Mouse (Mus musculus) fat pad, adult 2 months (tissue): ENCODE measurements around the gene Arhgef17.

ENCODE experiments used
- DNase-seq: peaks from one replicate; pipeline ENCODE4 v3.0.0-alpha.2; 2011; ENCODE audit warnings: low read depth, low spot score; ENCODE audit errors: extremely low read depth

Gene Arhgef17

DNA sequence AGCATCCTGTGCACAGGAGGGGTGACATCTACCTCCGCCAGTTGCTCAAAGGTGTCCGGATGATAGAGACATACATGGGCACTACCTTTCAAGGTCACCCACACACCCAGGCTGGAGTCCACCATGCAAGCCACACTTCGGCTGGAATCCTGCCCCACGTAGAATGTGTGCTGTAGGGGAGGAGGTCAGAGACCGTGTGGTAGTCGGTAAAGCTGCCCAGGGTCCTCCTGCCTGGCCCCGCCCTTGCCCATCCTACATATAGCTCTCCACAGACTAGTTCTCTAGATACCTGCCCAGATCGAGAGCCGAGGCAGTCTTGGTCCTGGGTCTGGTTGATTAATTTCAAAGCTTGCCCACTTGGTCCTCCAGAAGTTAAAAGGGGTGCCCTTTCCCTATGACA is 55.1 kb downstream of the Arhgef17 start:
- no peak for DNase-seq

DNA sequence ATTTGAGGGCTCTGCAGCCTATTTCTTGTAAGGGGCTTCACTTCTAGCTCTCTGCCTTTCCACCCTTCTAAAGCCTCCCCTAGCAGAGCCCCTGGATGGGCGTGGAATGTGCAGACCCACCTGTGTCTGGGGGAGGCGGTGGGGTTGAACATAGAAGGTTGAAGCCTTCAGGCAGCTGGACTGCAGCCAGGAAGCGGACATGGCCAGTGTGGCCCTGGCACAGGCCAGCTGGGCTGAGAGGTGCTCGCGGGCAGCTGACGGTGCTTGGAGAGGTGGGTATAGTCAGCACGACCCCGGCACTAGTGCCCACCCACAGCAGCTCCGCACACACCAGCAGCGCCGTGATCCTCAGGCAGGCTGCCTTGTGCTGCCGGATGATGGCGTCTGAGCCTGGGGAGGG is 55.6 kb downstream of the Arhgef17 start:
- DNase-seq: no peak

DNA sequence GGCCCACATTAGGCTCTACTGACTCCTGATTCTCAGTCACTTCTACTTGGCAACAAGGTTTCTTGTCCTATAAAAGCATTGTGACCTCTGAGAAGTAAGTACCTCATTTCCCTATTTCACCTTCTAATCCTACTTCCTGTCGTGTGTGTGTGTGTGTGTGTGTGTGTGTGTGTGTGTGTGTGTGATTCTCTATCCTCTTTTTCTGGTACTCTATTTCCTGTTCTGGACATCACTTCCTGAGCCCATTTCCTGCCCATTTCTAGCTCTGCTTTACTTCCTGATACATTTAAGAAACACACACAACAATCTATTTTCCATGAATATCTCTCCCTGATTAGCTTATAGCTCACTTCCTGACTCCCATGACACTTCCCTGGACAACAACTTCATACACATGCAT is 56.1 kb downstream of the Arhgef17 start:
- DNase-seq: no peak

DNA sequence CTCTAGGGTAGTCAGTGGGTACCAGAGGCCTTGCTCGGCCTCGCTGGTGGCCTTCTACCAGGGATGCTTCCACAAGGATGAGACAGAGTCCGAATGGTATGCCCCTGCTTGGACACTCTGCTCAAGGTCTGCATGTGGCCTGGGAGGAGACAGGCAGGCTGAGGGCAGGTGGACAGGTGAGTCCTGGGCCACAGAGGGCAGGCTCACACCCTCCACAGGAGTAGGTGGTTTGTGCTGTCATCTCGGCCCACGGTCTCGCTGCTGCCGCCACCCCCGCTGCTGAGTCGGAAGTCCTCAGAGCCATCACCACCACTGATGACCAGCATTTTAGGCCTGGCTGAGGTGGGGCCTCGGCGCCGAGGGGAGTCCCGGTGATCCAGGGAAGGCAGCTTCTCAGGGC is 58.7 kb downstream of the Arhgef17 start:
- DNase-seq: no peak

DNA sequence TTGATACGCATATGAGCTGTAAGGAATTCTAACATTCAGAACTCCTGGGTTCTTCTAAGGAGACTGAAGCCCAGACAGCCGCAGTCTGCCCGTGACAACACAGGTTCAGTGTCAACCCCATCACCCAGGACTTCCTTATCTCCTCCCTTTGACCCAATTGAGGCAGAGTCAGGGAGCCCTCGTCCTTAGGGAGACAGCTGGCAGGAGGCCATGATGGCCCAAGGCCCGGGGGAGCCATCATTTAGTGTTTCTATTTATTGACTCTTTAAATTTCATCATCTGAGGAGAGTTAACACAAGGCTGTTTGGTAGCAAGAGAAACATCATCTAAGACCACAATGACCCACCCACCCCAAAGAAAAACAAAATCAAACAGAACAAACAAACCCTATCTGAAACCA is 60.0 kb downstream of the Arhgef17 start:
- no peak for DNase-seq

DNA sequence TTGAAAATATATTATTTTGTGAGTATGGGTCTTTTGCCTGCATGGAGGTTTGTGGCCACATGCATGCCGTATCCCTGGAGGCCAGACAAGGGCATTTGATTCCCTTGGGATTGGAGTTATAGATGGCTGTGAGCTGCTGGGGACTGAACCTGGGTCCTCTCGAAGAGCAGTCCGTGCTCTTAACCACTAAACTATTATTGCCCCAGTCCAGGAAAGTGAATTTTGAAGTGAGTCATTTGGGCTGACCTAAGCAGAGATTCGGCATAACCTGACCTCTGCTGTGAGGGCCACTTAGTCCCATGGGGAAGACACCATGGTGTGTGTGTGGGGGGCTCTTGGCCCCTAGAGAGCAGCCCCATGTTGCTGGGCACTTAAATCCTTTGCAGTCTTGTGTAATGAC is 60.6 kb downstream of the Arhgef17 start:
- DNase-seq: no peak

DNA sequence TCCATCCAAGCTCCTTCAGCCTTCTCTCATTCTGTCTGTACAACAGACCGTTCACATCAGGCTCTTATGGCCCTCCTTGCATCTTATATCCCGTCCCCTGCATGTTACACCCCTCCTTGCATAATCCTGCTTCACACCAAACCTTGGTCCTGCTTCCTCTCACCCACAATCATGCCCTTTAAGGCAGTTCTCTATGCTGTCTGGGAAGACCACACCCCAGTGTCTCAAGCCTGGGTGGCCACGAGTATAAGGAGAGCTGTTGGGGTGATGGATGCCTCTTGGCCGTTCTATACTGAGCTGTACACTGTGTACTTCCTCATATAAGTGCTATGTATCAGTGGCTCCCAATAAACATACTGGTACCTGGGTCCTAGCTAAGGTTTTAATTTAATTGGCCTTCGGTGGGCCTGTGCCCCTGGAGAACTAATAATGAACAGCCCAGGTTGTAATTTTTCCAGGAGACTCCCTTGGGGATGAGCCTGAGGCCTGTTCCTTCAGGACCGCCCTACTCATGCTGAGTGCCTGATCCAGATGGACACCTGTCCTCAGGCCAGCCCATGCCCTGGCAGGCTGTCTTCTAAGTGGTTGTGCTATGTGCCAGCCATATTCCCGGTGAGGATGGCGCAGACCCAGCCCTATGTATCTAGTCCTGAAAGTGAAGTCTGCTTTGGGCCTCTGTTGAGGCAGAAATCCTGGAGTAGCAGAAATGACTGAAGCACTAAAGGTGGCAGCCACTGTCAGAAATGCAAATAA is 61.9 kb downstream of the Arhgef17 start:
- no peak for DNase-seq

DNA sequence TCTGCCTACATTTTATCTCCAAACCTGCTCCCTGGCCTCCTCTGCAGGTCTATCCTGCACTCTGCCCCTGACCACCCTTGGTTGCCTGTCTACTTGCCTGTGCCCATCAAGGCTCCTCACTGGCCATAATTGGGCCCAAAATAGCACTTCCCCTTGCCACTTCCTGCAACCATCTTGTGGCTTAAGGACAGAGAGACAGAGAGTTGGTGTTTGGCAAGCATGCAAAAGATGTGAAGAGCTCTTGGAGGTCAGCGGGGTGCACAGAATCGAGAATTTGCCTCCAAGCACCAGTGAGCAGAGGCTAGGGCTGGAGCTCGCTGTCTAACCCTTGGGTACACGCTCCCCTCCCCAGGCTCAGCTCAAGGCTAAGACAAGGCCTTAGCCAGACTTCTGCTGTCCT is 63.4 kb downstream of the Arhgef17 start:
- no peak for DNase-seq

DNA sequence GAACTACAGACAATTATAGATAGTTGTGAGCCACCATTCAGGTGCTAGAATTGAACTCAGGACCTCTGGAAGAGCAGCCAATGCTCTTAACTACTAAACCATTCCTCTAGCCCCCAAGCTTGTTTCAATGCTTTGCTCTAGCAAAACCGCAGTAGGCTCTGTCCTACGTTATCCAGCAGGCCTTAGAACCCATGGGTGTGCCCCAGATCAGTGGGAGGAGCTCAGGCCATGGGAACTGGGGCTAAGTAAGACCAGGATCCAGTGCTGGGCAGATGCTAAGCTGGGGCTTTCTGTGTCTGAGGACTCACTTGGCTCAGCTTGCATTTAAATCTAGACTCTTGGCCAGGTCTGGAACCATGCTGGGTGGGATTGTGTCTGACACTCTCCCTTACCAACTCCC is 64.3 kb downstream of the Arhgef17 start:
- no peak for DNase-seq

DNA sequence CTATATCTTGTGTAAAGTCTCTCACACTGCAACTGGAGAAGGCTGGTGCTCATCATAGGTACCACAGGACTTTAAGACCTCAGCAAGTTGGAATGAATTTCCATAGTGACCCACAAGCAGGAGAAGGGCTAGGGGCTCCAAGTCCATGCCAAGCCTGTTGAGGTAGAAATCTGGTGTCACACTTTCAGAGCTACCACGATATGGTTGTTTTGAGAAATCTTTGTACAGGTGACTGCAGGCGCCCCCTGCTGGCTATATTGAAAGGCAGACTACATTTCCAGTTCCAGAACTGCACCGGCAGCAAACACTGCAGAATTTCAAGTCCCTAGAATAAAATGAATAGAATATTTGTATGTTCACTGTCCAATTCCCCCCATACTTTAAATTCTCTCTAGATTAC is 65.2 kb downstream of the Arhgef17 start:
- DNase-seq: no peak

DNA sequence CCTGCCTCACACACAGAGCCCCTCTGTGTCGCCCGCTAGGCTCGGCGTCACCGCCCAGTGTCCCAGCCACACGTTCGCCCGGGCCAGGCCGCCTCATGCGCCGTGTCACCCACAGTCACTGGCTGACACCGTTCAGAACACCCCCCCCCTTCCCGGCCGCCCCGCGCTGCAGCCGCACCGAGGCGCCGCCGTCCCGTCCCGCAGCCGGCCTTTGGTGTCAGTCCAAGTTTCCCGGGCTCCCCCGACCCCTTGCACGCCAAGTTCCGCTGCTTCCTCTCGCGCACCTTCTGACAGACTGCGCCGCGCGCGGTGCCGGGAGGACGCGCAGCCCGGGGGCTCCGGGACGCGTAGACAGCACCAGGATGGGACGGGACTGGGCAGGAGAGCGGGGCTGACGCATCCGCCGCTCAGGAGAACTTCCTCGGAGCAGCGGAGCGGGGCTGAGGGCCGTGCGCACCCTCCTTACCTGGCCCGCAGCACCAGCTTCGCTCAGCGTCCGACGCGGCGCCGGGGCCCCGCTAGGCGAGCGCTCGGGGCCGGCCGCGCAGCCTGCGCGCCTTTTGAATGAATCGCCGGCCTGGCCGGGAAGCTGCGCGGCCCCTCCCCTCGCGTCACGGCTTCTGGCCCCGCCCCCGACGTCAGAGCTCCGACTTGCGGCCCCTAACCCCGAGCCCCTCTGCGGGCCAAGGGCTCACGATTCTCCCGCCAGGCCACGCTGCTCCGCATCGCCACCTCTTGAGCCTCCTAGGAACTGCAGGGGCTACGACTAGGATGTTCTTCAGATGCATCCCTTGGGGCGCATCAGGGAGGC is 68.9 kb downstream of the Arhgef17 start, which contains the start of gene Relt:
TSS of gene Relt (minus strand) at position 619 of the 811 bp plus-strand sequence.
- DNase-seq: no peak

DNA sequence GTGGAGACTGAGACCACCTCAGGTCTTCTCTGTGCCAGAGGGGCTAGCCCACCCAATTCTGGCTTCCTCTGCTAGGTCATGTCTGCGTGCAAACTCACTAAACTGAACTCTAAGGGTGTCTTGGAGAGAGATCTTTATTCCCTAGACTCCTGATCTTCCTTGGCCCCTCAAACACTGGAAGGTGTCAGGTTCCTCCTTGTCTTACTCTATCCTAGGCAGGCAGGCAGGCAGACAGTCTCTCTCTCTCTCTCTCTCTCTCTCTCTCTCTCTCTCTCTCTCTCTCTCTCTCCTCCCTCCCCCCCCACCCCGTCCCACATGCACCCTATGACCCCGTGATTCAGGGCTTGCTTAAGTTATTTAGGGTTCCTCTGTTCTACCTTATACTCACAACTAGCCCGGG is 69.6 kb downstream of the Arhgef17 start:
- no peak for DNase-seq

DNA sequence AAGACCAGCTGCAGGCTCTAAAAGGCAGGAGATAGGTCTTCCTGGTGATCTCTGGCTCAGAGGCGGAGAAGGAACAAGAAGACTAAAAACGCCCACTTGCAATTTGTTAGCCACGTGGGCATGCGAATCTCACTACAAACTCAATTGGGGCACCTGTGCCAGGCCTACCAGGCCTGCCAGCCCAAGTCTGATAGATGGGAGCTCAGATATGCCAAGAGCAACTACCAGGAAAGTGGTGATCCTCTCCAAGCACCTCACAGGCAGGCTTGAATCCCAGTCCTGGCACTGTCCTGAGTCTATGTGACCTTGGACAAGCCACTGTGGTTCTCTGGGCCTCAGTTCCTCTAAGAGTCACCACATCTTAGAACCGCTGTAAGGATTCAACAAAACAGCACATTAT is 70.7 kb downstream of the Arhgef17 start:
- peak; percentile 28 for DNase-seq

DNA sequence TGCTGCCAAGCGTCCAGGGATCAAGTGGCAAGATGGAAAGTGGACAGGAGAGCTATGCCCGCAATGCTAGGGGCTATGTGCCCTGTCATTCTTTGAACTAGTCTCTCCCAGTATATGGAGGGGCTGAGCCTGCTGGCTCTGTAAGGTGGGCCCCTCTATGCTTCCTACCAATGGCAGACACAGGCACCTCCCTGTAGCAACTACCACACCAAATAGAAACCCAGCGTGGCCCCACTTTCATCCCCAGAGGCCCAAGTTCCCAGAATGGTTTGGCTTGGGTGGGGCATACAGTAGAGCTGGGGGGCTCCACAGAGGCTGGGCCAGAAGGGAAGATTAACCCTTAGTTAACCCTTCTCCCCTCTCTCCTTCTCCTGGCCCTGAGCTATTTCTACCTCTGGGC is 71.5 kb downstream of the Arhgef17 start:
- DNase-seq: no peak

DNA sequence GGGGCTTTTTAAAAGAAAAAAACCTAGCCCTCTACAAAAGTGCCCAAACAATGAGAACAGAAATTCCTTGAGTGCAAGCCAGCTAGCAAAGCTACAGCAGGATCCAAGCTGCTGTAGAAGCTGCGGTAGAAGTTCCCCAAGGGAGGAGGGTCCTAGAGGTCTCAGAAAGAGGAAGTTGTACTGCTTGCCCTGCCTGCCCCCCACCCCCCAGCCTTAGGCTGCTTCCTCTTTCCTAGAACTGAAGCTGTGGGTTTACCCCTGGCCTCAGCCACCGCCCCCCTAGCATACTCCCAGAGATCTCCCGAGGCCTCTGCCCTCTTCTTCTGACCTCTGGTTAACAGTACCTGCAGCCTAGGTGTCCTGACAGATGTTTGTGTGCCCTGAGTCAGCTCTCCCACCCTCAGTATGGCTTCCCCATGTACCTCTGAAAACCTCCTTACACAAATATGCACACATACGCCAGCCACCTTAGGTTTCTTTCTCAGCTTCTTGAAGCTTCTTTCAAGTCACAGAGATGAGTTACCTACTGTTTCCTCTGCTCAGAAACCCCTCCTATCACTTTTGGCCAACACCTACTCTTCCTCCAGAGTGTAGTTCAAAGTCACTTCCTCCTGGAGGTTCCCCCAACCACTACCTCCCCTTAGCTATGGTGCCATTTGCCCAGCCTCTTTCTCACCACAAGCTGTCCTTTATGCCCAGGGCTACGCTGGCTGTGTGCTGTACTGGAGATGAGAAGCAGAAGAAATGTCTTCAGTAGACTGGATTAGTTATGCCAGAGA is 75.9 kb downstream of the Arhgef17 start:
- no peak for DNase-seq

DNA sequence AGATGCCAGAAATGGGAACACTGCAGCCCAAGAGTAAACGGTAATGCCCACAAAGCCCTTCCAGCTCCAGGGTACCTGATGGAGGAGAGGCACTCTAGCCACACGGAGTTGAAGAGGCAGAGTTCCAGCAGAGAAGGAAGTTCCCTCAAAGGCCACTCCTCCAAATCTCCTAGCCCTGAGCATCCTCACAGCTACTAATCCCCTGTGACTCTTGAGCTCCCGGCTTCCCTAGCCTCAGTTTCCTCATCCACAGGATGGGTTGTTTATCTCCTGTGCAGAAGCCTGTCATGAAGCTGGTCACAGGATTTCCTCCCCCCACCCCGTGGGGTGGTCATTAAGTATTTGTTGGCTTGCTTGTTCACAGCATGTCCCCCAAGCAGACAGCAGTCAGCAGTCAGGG is 76.6 kb downstream of the Arhgef17 start:
- no peak for DNase-seq

DNA sequence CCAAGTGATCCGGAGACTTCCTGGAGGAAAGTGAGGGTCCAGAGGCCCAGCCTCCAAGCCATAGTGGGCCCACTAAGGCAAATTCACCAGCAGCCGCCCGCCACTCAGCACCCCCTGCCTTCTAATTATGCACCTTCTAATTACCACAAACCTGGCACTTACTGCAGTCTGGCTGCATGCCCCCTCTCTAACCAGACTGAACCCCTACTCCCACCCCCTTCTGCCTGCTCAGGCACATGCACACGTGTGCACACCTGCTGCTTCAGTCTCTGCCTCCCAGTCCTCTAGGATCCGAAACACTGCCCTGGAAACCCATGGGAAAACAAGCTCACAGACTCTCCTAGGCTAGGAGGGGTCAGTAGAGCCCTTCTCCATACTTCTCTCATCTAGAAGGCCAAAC is 77.0 kb downstream of the Arhgef17 start:
- DNase-seq: no peak

DNA sequence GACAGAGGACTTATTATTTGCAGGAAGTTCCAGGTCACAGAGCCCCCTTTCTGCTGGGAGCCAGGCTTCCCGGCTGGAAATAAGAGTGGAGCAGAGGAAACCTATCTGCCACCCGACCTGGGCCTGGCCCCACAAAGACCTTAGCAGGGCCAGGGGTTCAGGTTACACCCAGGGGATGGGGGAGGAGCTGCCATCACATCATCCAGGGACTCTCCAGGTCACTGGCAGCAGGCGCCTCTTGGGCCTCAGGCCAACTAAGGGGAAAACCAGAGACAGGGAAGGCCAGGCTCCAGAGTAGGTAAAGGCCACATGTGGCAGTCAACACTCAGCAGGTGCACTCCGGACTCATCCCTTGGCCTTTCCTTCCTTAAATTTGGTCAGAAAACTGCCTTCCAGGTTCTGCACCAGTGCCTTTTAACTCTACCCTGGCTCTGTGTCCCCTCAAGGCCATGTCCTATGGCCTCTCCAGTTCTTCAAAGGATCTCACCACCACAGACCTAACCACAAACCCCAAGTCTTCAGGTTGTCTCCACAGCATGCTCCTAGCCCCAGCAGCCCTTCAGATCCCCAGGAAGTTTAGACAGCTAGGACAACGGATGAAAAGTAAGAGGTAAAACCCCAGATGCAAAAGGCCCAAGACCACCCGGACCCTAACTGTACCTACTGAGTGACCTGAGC is 77.6 kb downstream of the Arhgef17 start:
- no peak for DNase-seq

DNA sequence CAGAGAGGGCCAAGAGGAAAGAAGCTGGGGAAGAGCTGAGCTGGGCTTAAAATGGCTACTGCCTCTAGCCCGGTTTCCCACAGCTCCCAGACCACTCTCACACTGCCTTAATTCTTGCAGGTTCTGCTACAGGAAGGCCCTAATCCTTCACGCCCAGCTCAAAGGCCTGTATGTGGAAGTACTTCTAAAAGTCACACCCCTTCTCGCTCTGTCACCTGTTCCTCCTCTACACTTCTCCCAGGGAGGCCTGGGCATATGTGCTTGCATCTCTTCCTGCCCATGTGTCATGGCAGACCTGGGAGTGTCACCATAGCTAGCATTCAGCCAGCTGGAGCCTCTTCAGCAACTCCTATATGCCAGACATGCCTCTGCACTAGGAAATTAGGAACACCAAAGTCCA is 78.5 kb downstream of the Arhgef17 start:
- no peak for DNase-seq

DNA sequence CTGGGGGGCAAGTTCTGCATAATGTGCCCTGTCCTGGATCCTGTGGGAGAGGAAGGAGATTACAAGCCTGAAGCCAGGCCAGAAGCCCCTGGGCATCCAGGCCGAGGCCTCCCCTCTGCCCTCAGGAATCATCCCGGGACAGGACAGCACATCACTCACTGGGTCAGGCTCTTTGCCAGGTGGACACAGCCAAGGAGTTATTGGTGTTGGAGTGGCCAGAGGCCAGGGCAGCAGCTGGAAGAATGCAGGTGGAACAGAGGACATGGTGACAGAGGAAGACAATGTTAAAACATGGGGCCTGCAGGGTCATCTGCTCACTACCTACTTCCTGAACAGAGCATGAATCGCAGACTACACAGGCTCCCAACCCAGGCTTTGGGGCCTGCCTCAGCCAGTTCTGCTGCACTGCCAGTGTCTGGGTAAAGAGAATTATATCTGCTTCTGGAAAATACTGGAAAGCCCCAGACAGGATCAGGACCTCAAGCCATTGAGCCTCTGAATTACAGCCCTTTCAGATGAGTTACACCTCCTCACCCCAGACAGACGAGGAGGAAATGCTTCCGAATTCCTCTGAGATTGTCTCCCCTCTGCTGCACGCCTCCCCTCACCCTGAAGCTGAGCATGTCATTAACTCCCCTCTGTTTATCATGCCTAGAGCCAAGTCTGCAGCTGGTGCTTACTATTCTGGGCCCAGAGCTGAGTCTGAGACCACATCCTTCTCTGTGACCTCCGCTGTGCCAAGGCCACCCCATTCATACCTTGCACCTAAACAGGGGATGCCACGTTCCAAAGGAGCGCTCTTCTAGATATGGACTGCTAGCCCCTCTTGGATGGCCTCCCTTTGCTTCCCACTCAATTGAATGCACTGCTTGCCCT is 80.2 kb downstream of the Arhgef17 start:
- DNase-seq: no peak
